Mouse (Mus musculus): Measurements from ENCODE around the gene Ptprt.

The Ptprt gene

DNA sequence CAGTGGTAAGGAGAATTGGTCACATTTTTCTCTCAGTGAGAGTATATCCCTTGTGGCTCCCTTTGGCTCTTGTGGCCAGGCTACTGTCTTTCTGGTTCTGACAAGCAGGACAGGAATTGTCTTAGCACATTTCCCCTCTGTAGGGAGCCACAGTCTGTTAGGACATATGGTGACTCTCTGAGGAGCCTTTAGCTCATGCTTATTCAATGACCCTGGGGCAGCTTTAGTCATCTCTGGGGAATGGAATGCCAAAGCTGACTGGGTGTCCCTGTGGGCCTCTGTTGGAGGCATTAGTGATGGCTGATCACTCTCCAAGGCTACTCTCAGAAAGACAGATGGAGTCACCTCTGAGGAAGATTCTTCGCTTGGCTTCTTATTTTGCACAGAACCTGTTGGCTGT is 1147.7 kb downstream of the Ptprt start:
- DNase-seq: peak; percentile 64 to 75

DNA sequence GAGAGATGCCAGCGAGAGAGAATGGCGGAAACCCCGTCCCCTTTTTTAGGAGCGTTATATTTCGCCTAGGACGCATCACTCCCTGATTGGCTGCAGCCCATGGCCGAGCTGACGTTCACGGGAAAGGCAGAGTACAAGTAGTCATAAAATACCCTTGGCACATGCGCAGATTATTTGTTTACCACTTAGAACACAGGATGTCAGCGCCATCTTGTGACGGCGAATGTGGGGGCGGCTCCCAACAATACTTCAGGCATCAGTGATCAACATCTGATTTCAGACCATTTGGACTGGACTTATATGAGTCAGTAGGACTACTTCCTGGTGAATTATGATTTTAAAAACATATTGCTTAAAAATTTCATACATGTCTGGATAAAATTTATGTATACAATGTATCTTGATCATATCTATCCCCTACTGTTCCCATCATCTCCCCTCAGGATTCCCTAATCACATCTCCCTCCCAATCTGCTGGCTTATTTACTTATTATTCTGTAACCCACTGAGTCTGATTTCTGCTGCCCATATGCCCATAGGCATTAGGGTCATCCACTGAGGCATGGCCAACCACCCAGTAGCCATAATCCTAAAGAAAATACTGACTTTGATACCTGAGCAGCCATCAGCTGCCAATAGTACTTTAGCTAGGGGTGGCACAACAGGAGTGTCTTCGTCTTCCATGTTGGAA is 1148.9 kb downstream of the Ptprt start:
- DNase-seq: peak in 1 of 2 experiments; percentile 24

DNA sequence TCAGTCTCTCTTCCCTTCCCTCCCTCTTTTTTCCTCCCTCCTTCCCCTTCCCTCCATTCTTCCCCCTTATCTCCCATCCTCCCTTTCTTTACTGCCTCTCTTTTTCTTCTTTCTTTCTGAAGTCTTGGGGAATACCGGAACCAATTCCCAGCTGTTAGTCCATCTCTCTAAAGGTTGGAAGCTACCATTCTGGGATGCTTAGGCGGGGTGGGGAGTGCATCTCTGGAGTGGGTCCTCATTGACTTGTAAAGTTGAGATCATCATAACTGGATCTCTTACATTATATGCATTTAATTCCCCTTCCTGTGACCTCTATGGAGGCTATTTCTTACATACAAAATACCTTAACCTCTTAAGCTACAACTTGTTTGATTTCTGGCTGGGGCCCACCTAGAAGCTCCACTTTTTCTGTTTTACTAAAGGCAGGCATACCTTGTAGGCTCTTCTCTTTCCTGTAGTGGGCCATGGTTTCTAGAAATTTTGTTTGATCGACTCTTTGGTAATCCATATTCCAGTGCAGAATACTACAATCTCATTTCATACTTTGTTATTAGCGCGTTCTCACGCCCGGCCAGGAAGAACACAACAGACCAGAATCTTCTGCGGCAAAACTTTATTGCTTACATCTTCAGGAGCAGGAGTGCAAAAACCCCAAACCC is 1149.7 kb downstream of the Ptprt start:
- no peak for DNase-seq

DNA sequence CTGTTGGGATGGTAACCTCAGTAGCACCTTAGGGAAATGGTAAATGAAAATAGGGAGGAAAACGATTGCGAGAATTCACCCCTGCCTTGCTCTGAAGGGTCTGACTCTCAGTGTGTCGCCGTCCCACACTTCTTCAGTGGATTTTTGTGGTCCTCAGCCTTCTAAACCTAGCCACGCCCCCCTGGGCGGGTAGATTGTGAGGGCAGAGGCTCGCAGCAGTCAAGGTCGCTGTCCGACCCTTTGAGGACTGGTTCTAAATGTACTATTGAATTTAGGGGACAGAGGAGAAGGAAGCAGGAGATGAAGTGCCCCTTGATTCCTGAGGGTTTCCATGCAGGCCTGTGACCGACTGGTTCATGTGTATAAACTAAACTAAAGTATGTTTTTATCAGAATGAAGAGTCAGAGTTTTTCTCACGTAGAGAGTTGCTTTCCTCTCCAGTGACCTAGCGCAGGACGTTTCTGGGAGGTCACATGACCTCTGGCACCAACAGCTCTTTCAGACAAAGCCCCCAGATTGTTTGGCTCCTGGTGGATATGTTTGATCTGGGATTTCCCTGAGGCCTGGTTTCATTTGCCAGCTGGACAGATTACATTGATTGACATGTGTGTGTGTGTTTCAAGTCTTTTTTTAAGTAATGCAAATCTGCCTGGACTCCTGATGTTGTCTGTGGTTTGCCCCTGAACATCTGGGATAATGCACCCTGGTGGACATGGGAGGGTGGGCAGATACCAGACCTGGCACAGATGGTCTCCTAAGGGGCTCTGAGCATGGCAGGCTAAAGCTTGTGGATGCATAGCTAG is 1161.6 kb downstream of the Ptprt start:
- DNase-seq: peak; percentile 43 to 58

DNA sequence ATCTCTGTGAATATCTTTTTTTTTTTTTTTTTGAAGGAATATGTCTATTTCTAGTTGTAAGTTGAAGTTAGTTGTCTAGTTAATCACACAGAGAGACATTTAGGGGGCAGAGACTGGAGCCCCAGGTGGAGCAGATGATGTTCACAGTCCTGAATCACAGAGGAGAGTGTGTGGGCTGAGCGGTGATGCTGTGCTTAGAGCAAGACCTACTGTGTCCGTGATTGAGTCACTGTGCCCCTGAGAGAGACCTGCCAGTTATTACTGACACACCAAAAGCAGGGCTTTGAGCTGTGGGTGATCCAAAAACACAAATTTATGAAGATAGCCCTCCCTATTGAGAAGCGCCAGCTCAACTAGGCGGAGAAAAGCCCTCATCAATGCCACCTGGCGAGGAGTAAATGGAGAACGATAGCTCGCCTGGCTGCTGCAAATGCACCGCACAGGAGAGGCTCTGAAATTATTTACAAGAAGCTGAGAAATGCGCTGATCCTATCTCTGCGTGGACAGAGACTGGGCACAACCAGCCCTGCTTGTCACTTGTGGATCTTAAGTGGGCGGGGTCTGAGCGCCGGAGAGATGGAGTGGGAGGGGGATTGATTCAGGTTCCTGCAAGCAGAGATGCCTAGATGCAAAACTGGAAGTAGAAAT is 1162.4 kb downstream of the Ptprt start:
- DNase-seq: peak; percentile 35 to 37

DNA sequence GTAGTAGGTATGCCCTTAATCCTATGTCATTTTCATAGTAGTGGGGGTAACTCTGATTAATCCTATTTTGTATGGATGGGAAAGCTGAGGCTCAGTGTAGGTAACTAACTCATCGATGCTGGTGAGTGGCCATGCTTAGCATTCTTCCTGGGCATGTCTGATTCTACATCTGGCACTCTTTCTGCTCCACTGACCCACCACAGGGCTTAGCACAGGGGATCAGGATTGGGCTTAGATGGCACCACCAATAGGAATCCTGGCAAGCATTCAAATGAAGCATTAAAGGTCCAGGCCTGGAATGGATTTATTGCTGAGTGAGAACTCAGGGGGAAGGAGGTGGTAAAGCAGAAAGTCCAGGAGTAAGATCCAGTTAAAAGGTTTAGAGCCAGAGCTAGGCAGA is 1179.2 kb downstream of the Ptprt start:
- DNase-seq: peak; percentile 34 to 36

DNA sequence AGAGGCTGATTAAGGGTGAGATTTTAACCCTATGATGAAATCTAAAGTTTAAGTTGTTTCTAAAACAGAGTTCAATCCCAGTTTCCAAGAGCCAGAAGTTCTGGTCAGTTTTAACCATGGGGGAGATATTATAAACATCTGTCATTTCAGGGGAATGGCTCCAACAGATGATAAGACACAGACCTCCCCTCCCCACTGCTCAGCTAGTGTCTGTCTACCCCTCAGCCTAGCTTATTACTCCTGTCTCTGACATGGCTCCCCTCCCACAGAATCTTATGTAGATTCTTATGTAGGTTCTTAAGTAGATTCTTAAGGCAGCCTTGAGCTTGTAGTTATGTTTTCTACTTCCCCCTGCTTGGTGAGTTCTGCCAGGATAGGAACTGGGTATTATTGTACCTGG is 1180.5 kb downstream of the Ptprt start:
- no peak for DNase-seq
